Mouse (Mus musculus): ENCODE measurements around the gene 0610009B22Rik.
"Not testable (repeated sequence)": the region's sequence is repeated elsewhere in the genome, so short reads cannot be mapped to it uniquely, and the experiment has no call there.

The 0610009B22Rik gene

GRCm38 (mm10) chr11:51688330-51689328 lies at the start of gene 0610009B22Rik:
Gene 0610009B22Rik (minus strand): TSS chr11:51688874.
- in situ Hi-C loops (cut with MboI, MseI) = no loop called here

- in situ Hi-C loops (cut with MboI, MseI) = loop anchor here (25.0 kb wide), 1 partner anchor 1528 kb away; no protein-coding TSS in a partner anchor
Measured at GRCm38 (mm10) chr11:51734218-51734617, 45.5 kb upstream of the 0610009B22Rik start.

GRCm38 (mm10) chr11:51732883-51733282 lies 44.2 kb upstream of the 0610009B22Rik start:
- in situ Hi-C loops (cut with MboI, MseI) = loop anchor here (25.0 kb wide), 1 partner anchor 1529 kb away; no protein-coding TSS in a partner anchor

GRCm38 (mm10) chr11:51721066-51721465 lies 32.4 kb upstream of the 0610009B22Rik start:
- in situ Hi-C loops (cut with MboI, MseI) = no loop called here

- in situ Hi-C loops (cut with MboI, MseI) = no loop called here
Measured at GRCm38 (mm10) chr11:51707080-51707479, 18.4 kb upstream of the 0610009B22Rik start.

GRCm38 (mm10) chr11:51706451-51706850 lies 17.8 kb upstream of the 0610009B22Rik start:
- in situ Hi-C loops (cut with MboI, MseI) = no loop called here

GRCm38 (mm10) chr11:51703379-51703998 lies 14.8 kb upstream of the 0610009B22Rik start:
- in situ Hi-C loops (cut with MboI, MseI) = no loop called here

- in situ Hi-C loops (cut with MboI, MseI) = no loop called here
Measured at GRCm38 (mm10) chr11:51702831-51703230, 14.2 kb upstream of the 0610009B22Rik start.

GRCm38 (mm10) chr11:51694984-51695383 lies 6.3 kb upstream of the 0610009B22Rik start:
- in situ Hi-C loops (cut with MboI, MseI) = no loop called here

- in situ Hi-C loops (cut with MboI, MseI) = not testable (repeated sequence)
Measured at GRCm38 (mm10) chr11:51690597-51690996, 1.9 kb upstream of the 0610009B22Rik start.

GRCm38 (mm10) chr11:51689343-51689742 lies 669 bp upstream of the 0610009B22Rik start:
- in situ Hi-C loops (cut with MboI, MseI) = no loop called here

GRCm38 (mm10) chr11:51681976-51682374 lies 6.7 kb downstream of the 0610009B22Rik start:
- in situ Hi-C loops (cut with MboI, MseI) = loop anchor here (5.0 kb wide), 1 partner anchor 65 kb away; the partner anchor contains the start of gene Nhp2

GRCm38 (mm10) chr11:51681324-51681975 lies 7.2 kb downstream of the 0610009B22Rik start:
- in situ Hi-C loops (cut with MboI, MseI) = loop anchor here (5.0 kb wide), 1 partner anchor 64 kb away; the partner anchor contains the start of gene Nhp2

- in situ Hi-C loops (cut with MboI, MseI) = no loop called here
Measured at GRCm38 (mm10) chr11:51679466-51679865, 9.2 kb downstream of the 0610009B22Rik start.

GRCm38 (mm10) chr11:51677737-51678418 lies 10.8 kb downstream of the 0610009B22Rik start:
- in situ Hi-C loops (cut with MboI, MseI) = no loop called here

GRCm38 (mm10) chr11:51675386-51675785 lies 13.3 kb downstream of the 0610009B22Rik start:
- in situ Hi-C loops (cut with MboI, MseI) = no loop called here

- in situ Hi-C loops (cut with MboI, MseI) = no loop called here
Measured at GRCm38 (mm10) chr11:51673291-51673690, 15.4 kb downstream of the 0610009B22Rik start.

GRCm38 (mm10) chr11:51671376-51671775 lies 17.3 kb downstream of the 0610009B22Rik start:
- in situ Hi-C loops (cut with MboI, MseI) = no loop called here

- in situ Hi-C loops (cut with MboI, MseI) = no loop called here
Measured at GRCm38 (mm10) chr11:51670846-51671245, 17.8 kb downstream of the 0610009B22Rik start.

- in situ Hi-C loops (cut with MboI, MseI) = loop anchor here (10.0 kb wide), 1 partner anchor 1090 kb away; no protein-coding TSS in a partner anchor
Measured at GRCm38 (mm10) chr11:51664747-51665146, 23.9 kb downstream of the 0610009B22Rik start.

- in situ Hi-C loops (cut with MboI, MseI) = loop anchor here (10.0 kb wide), 1 partner anchor 1088 kb away; no protein-coding TSS in a partner anchor
Measured at GRCm38 (mm10) chr11:51662632-51663031, 26.0 kb downstream of the 0610009B22Rik start.
